Mouse (Mus musculus) right cerebral cortex, adult 2 months (tissue): ENCODE data around the gene Kansl1.
A peak's percentile ranks its signal among the peaks of the same experiment; 100 is the strongest.

Experiments
- DNase-seq, 2 experiments: peaks; one replicate each; pipeline ENCODE4 v3.0.0; 2021 to 2022; ENCODE audit warnings: low spot score in 2 of 2

The Kansl1 gene

DNA sequence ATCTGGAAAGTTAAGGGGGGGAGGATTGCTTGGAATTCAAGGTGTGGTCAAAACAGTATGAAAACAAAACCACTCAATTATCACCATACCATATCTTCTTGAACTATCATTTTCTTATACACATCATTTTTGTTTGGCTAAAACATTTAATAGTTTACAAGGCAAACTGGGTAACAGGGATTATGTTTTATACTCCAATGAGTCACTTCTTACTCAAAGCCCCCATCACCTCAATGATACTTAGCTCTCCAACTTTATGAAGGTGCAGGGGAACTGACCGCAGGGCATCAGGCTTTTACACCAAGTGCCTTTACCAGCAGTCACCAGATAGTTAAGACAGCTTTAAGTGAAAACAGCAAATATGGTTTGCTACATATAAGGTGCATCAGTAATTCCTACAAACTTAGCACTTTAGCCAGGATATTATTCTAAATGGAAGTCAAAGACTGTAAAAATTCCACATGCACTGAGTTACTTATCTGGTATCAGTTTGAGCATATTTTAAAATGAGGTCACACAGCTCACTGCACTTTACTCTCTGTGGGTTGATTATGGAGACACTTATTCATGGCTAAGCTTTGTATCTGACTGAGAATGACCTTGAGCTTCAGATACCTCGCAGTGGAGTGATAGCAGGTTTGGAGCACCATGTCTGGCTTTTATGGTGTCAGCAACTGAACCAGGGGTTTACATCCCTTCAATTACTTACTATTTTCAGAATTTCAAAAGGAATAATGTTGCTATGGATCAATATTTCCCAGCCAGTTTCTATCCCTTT, 104.6 kb downstream of the Kansl1 start:
- no peak for DNase-seq

DNA sequence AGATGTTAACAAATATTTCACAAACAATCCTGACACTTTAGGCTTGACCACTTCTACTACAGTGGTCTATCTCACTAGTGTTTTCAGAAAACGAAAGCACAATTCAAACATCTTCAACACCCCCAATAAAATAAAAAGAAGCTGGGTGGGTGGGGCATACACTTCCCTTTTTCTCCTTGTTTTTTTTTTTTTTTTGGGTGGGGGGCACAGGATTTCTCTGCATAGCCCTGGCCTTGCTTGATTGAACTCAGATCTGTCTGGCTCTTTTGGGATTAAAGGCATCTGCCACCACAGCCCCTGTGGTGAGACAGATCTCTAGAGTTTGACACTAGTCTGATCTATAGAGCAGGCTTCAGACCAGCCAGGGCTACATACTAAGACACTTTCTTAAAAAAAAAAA, 106.0 kb downstream of the Kansl1 start:
- no peak for DNase-seq

DNA sequence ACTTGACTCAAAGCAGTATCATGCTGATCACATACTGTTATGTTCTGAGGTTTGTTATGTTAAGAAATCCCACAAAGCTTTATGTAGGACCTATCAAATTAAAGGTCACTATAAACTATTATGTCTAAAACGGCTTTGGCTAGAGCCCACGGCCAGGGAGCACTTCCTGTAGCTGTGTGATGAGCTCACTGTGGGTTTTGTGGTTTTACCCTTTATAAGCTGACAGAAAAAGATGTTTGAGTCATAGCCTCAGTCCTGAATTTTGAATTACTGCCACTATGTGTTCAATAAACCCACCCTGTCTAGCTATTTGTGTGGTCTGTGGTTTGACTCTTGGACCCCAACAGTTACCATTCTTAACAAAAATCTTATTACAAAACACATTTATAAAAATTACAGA, 106.9 kb downstream of the Kansl1 start:
- no peak for DNase-seq

DNA sequence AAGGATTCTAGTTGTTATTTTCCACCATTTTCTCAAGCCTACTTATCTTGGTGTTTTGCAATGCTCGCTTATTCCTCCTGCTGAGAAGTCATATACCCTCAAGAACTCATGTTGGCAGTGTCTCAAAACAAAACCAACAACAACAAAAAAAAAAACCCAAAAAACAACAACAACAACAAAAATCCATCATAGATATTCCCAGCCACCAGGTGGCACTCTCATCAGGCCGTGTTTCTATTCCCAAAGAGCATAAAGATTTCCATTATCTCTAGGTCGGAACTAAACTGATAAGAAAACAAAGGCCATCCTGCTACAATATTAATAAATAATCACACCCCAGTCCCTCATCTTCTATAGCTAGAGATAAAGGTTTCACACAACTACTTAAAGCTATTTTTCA, 121.7 kb downstream of the Kansl1 start:
- DNase-seq = no peak

DNA sequence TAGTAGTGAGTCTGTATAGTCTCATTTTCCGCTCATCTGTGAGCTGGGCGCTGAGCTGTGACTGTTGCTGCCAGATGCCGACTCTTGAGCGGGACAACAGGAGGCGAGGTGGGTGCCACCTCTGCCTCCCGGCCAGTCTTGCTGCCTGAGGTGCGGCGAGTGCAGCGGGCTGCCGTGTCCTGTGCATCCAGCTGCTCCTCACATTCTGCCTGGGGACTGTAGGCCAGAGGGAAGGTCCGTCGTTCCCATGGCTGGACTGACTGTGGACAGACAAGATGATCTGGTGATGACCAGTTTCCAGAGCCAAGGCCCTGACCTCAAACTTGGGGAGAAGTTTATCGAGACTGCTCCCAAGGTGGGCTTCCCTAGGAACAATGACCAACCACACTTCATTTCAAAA, 133.7 kb downstream of the Kansl1 start:
- no peak for DNase-seq

DNA sequence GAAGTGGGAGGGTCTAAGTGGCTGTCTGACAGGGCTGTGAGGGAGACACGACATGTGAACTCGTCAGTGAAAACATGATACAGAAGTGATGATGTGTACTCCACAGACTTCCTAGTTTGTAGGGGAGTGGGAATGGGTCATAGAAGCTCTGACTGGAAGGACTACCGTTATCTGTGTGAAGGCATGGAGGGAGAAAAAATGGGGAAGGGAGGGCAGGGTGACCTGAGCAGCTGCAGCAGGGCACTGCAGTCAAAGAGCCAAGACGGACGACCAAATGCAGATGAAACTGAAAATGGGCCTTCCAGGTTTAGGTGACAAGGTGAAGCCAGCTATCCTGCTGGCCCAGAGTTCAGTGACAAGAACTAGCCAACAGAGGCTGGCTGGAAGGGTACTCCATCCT, 134.5 kb downstream of the Kansl1 start:
- DNase-seq = no peak

DNA sequence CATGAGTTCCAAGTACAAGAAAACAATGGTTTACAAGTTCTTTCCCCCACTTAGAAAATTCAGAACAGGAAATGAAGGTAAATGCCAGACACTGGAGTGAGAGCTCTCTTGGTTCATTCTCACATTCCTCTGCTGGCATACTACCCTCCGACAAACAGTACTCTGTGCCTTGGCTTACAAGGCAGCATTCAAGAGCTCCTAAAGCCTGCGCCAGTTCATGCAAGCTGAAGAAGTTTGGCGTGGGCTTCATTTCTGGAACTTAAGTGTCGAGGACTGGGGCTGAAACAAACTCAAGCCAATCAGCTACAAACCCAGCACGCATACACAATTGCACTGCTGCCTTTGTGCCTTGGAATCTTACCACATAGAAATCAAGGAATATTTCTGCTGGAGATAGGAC, 136.6 kb downstream of the Kansl1 start:
- DNase-seq = no peak

DNA sequence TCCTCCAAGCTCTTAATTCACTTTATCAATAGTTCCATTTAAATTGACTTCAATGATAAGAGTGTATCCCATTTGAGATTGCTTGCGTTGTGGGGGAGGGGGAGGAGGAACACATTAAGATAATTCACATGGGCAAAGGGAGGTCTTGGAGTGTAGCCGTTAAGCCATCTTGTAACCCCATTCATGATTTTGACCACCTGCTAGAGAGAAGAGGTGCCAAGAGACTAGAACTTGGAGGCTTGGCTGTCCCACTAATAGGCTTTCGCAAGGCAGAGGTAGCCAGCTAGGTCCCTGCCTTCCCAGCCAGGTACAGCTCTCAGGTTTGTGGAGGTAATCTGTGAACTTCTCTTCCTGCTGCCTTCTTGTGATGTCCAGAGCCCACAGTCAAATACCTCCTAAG, 137.5 kb downstream of the Kansl1 start:
- no peak for DNase-seq

DNA sequence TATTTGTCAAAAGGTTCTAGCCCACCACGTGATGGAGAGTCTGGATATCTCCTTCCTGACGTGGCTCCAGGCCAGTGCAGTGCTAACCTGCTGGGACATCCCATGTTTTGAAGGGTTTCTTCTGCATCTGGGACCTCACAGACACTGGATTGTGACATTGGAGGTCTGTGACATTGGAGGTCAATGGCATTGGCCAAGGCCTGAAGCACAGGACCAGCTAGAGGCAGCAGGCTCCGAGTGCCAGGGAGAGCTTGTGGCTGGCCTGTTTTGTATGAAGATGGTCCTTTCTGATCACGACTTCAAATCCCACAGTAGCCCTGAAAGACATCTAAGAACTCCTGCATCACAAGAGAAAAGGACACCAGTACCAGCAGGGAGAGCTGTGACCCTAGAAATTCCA, 138.5 kb downstream of the Kansl1 start:
- DNase-seq = no peak

DNA sequence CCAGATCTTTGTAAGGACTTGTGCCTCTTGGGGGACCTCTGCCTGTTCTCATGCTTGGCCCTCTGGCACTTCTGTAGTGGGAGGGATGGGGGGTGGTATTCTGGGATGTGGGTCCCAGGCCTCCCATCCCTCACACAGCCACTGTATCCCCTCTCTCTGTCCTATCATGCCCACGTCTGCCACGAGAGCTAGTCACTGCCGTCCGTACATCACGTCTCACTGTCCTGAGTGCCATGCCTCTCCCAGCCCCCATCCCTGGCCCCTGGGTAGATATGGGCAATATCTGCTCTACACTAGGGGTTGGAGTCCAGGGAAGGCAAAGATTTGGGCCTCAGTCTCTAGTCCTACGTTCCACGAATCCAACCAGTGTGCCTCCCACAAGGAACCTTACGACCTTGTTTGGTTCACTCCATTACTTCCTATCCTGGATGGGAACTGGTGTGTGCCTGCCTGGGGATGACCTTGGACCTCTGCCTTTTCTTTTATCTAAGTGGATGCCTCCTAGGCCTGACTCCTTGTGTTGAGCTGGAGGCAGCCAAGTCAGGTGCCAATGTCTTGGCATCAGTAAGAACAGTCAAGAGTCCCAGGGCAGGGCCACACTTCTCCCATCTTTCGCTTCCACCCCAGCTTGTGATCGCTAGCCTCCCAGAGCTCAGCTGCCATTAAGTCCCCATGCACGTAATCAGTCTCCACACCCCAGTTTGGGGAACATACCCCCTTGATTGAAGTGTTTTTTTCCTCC, 139.3 kb downstream of the Kansl1 start:
- no peak for DNase-seq

DNA sequence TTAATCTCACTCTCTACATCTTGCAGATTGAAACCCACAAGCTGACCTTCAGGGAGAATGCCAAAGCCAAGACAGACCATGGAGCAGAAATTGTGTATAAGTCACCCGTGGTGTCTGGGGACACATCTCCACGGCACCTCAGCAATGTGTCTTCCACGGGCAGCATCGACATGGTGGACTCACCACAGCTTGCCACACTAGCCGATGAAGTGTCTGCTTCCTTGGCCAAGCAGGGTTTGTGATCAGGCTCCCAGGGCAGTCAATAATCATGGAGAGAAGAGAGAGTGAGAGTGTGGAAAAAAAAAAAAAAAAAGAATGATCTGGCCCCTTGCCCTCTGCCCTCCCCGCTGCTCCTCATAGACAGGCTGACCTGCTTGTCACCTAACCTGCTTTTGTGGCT, 140.7 kb downstream of the Kansl1 start:
- DNase-seq = no peak

DNA sequence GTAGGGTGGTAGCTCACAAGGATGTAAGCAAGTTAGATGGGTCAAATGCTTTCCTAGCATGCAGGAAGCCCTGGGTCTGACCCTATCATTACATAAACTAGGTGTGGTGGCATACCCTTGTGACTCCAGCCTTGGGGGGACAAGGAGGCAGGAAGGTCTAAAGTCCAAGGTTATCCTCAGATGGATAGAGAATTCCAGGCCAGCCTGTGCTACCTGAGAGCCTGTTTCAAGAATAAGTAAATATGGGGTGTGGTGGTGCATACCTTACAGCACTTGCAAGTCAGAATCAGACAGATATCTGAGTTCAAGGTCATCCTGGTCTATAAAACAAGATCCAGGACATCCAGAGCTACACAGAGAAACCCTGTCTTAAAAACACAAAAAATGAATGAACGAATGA, 141.2 kb downstream of the Kansl1 start:
- no peak for DNase-seq

DNA sequence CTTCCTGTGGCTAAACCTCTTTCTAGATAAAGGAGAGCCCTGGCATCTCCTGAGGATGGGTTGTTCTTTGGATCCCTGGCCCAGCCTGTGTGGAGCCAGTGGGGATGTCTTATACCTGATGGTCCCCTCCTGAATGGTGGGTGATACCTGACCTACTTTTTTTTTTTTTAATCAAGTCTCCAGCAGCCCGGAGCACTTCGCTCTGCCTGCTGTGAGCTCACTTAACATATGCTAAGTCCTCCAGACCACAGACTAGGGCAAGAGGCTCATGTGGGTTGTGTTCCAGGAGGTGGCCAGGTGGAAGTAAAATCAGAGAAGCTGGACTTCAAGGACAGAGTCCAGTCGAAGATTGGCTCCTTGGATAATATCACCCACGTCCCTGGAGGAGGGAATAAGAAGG, 146.5 kb downstream of the Kansl1 start:
- DNase-seq = no peak

DNA sequence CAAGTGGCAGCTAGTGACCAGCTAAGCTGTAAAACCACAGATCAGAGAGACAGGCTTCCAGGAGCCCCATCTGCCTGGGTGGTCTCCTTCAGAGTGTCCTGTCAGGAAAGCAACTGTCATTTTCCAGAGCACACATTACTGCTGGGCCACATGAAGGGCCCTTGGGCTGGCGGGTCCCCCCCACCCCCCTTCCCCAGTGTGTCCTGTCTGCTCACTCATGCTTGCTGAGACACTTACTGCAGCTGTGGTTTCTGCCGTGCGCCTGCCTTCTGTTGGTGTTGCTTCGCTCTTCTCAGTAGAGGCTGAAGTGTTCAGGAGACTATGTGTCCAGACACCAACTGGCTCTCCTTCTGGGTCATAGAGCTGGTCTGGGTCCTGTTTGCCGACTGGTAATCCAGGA, 148.2 kb downstream of the Kansl1 start:
- DNase-seq = no peak

DNA sequence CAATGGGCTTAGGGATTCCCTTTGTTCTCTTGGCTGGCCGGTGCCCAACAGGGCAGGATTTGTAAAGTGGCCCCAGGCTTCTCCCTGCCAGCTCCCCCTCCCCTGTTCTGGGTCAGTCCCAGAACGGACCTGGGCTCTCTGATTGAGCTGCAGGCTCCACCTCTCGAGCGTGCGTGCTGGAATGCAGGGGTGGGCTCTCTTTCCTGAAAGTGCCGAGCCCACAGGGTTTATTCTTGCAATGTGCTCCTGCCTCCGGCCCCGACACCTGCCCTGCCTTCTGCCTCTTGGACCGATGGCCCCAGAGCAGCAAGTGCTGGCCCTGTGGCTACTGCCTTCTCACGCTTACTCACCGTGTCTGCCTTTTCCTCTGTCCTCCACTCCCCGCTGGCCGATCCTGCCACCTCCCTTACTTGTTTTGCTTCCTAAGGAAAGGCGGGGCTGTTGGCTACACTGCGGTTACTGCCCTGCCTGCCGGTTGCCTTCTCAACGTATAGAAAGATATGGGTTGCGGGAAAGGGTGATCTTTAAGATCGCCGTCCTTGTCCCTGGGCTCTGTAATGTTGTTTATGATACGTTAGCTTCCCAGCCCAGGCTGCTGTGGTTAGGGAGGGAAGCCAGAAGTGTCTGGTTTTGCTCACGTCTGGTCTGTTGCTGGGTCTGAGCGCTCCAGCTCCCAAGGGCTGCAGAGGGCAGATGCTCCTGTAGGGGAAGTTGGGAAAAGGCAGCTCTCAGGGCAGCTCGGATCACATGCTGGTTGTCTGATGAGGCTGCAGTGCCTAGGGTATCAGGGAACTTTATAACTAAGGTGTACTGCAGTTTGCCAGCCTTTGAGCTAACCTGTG, 149.5 kb downstream of the Kansl1 start:
- DNase-seq = no peak

DNA sequence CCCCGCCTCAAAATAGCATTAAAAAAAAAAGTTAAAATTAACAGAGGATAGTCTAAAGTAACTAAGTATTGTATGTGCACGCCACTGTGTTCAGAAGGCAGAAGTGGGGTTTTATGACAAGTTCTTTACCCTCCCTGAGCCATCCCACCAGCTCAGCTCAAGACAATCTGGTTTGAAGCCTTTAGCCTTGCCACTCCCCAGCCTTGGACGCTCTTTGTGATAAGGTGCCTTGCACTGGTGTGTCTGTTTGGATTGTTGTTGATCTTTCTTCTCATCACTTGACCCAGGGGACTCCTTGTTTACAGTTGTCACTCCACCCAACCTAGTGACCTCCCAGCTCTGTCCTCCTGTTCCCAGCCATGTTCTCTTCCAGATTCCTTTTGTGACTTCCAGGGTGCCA, 151.0 kb downstream of the Kansl1 start:
- DNase-seq = no peak

DNA sequence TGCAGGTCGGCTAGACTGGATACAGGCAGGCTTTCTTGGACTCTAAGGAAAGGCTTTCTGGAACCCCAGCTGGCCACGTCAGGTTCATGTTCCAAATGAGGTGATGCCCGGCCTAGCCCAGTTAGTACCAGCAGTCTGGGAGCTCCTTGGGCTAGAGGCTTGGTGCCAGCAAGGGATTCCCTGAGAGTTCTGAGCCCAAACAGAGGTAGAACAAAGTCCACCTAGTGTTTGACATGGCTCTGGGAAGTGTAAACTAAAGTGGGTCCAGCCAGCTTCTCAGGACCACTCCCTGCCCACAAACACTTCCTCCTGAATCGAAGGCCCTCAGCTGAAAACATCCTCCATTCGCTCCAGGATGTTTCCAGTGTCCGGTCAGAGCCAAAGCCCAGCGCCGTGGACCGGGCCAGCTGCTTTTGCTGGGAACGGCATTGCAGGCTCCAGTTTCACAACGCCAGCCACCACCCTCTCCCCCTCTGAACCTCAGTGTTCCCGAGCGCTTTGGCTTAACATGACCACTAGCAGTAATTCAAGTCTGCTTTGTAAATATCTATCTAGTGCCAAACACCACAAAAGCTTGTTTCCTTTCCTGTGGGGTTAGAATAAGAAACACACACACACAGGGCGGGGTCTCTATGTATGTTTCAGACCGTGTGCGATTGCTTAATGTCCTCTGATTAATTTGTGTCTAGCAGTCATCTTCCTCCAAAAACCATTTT, 151.8 kb downstream of the Kansl1 start:
- no peak for DNase-seq

DNA sequence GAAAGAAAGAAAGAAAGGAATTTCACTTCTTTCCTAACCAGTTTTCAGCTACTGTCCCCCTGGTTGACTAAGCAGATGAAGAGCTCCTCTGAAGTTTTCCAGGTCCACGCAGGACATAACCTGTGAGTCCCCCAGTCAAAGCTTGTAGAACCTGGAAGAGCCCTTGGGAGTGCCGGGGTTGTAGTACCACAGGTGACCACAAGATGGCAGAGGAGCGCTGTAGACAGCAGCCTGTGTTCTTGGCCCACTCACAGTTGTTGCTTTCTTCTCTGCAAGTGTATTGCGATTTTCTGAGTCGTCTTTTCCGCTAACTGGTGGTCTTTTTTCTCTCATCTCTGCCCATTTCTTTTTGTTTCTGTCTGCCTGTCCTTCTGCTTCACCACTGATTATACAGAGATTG, 153.0 kb downstream of the Kansl1 start:
- peak; percentile 79 to 90 for DNase-seq

DNA sequence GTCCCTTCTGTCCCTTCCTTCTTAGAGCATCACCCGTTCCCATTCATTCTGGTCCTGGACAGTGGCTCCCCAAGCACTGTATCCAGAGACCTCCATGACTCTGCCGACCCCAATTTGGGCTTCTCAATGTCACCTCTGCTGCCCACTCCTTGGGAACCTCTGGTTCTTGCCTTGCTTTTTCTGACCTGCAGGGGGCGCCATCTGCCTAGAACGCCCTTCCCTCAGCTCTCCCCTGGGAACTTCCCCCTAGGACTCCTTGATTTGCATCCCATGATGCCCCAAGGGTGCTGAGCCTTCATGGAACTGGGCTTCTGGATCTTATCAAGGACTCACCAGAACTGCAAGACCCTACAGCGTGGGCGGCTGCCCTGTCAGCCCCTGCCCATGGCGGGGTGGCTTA, 157.0 kb downstream of the Kansl1 start:
- no peak for DNase-seq

DNA sequence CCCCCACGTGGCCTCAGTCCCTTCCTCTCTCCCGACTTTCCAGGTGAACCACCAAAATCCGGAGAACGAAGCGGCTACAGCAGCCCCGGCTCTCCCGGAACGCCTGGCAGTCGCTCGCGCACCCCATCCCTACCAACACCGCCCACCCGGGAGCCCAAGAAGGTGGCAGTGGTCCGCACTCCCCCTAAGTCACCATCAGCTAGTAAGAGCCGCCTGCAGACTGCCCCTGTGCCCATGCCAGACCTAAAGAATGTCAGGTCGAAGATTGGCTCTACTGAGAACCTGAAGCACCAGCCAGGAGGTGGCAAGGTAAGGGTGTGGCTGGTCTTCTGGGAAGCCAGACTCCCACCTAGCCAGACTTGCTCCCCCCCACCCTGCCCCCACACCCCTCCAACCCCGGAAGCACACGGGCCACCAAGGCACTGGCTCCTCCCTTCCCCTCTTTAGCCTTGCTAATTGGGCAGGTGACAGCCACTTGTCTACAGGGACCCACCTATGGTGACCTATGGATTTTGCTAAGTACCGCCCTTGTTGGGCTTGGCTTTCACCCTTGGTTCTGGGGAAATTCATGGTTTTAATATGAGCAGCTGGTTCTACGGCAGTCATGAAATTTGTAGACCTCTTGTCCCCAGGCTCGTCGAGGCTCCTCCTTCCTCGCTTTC, 158.3 kb downstream of the Kansl1 start:
- DNase-seq = no peak
